In genomic region chr8:6125265-6125664, GRCm38 (mm10) we compare ENCODE assay signal across 27 mouse cellular contexts.
"Had no signal": no experiment of that assay in that cellular context is flagged by ENCODE, and none has a peak within 500 bp of the region (broad histone marks: within the 10 kb centered on the region; RNA-seq: fewer than 3 reads in every experiment).

No protein-coding gene starts in this region.

- H3K4me3 ChIP-seq: embryonic facial prominence, embryonic 10.5 days; embryonic facial prominence, embryonic 12.5 days; embryonic facial prominence, embryonic 13.5 days; embryonic facial prominence, embryonic 15.5 days; erythroblast, embryonic 14.5 days; forebrain, embryonic 10.5 days; forebrain, embryonic 12.5 days; forebrain, embryonic 13.5 days; forebrain, embryonic 15.5 days; gastrocnemius, adult 2 months had no signal

- H3K9me3 ChIP-seq: embryonic facial prominence, embryonic 10.5 days; embryonic facial prominence, embryonic 12.5 days; embryonic facial prominence, embryonic 13.5 days; embryonic facial prominence, embryonic 15.5 days; forebrain, embryonic 10.5 days; forebrain, embryonic 12.5 days; forebrain, embryonic 13.5 days; forebrain, embryonic 15.5 days had no signal

- H3K36me3 ChIP-seq: embryonic facial prominence, embryonic 10.5 days; embryonic facial prominence, embryonic 12.5 days; embryonic facial prominence, embryonic 13.5 days; embryonic facial prominence, embryonic 15.5 days; forebrain, embryonic 10.5 days; forebrain, embryonic 12.5 days; forebrain, embryonic 15.5 days had no signal

- DNase-seq: cerebellum, adult 8-10 months; cerebellum, adult 9-10 months; cerebellum, adult 9-11 months; cerebellum, postnatal 10 days; cerebellum, postnatal 14 days; cerebellum, postnatal 25 days; cerebellum, postnatal 36 days; embryo, embryonic 11 days; forebrain, postnatal 0 days; gastrocnemius, adult 2 months; gastrocnemius, postnatal 10 days; gastrocnemius, postnatal 14 days; gastrocnemius, postnatal 25 days; gastrocnemius, postnatal 36 days; heart, adult 11 months; heart, adult 18-20 months had no signal

- H3K4me2 ChIP-seq: embryonic facial prominence, embryonic 12.5 days; embryonic facial prominence, embryonic 13.5 days; embryonic facial prominence, embryonic 15.5 days; forebrain, embryonic 12.5 days; forebrain, embryonic 13.5 days; forebrain, embryonic 15.5 days had no signal

- H3K9ac ChIP-seq: embryonic facial prominence, embryonic 12.5 days; embryonic facial prominence, embryonic 13.5 days; embryonic facial prominence, embryonic 15.5 days; forebrain, embryonic 12.5 days; forebrain, embryonic 13.5 days; forebrain, embryonic 15.5 days; forebrain, postnatal 0 days had no signal

- H3K4me1 ChIP-seq: embryonic facial prominence, embryonic 10.5 days; embryonic facial prominence, embryonic 12.5 days; embryonic facial prominence, embryonic 13.5 days; embryonic facial prominence, embryonic 15.5 days; forebrain, embryonic 10.5 days; forebrain, embryonic 12.5 days; forebrain, embryonic 13.5 days; forebrain, embryonic 15.5 days had no signal

- H3K27me3 ChIP-seq: embryonic facial prominence, embryonic 12.5 days; embryonic facial prominence, embryonic 13.5 days; embryonic facial prominence, embryonic 15.5 days; forebrain, embryonic 12.5 days; forebrain, embryonic 13.5 days; forebrain, embryonic 15.5 days had no signal

- H3K27ac ChIP-seq: embryonic facial prominence, embryonic 10.5 days; embryonic facial prominence, embryonic 12.5 days; embryonic facial prominence, embryonic 13.5 days; embryonic facial prominence, embryonic 15.5 days; forebrain, embryonic 10.5 days; forebrain, embryonic 12.5 days; forebrain, embryonic 13.5 days; forebrain, embryonic 15.5 days; gastrocnemius, adult 2 months had no signal

- ATAC-seq: forebrain, embryonic 13.5 days; forebrain, embryonic 14.5 days; forebrain, embryonic 15.5 days; forebrain, embryonic 16.5 days; forebrain, postnatal 0 days had no signal
